Mouse (Mus musculus) intestine, embryonic 15.5 days (tissue): ENCODE measurements at regions not wholly inside any gene's neighbourhood (a gene's known extent, or its start where the extent isn't known, plus 50 kb on each side); places are given as distances from the start of the nearest gene placed in this dataset.
A peak's percentile ranks its signal among the peaks of the same experiment; 100 is the strongest.

ENCODE experiments used
- ATAC-seq: fragments of 200-750 bp; cut with Nextera tagmentation; 2 replicates; pipeline ENCODE4 v1.8.0; 2017; ENCODE audit warnings: moderate TSS enrichment, moderate library complexity
- H3K27ac ChIP-seq: fragments of 300-500 bp; sonication (generic); 2 replicates; pipeline ENCODE4 v1.5.1; 2015; ENCODE audit warnings: mild to moderate bottlenecking, inconsistent platforms
- H3K27me3 ChIP-seq: fragments of 300-500 bp; sonication (generic); replicated peaks from 2 replicates; pipeline ENCODE4 v1.6.1; 2015; ENCODE audit warnings: inconsistent platforms
- H3K36me3 ChIP-seq: fragments of 300-500 bp; sonication (generic); 2 replicates; pipeline ENCODE4 v1.6.1; 2015; ENCODE audit warnings: inconsistent platforms
- H3K4me1 ChIP-seq: fragments of 300-500 bp; sonication (generic); replicated peaks from 2 replicates; pipeline ENCODE4 v1.6.1; 2015; ENCODE audit warnings: inconsistent platforms
- H3K4me2 ChIP-seq: fragments of 300-500 bp; sonication (generic); replicated peaks from 2 replicates; pipeline ENCODE4 v1.6.1; 2015; ENCODE audit warnings: mild to moderate bottlenecking, inconsistent platforms
- H3K4me3 ChIP-seq: fragments of 300-500 bp; sonication (generic); replicated peaks from 2 replicates; pipeline ENCODE4 v1.5.1; 2015; ENCODE audit warnings: inconsistent platforms
- H3K9ac ChIP-seq: fragments of 300-500 bp; sonication (generic); 2 replicates; pipeline ENCODE4 v1.6.1; 2015; ENCODE audit warnings: inconsistent platforms
- H3K9me3 ChIP-seq: fragments of 300-500 bp; sonication (generic); 2 replicates; pipeline ENCODE4 v1.6.1; 2016; ENCODE audit warnings: inconsistent platforms
- WGBS: fragments of 180-500 bp; shearing (Covaris S2); methylation state at CpG from one replicate; pipeline ENCODE4 v1.1.7; 2015; 5-methylcytosine and 5-hydroxymethylcytosine counted together

- WGBS = 83% methylated on average over 4 of the region's 4 CpGs
- ATAC-seq = no peak
- H3K4me2 ChIP-seq = no peak overlapping the region
- H3K9me3 ChIP-seq = no peaks in the 10 kb centered on the region
- no peaks in the 10 kb centered on the region for H3K27me3 ChIP-seq
- H3K4me1 ChIP-seq = peaks cover 21% of the 10 kb centered on the region
- H3K4me3 ChIP-seq = no peak overlapping the region
- H3K9ac ChIP-seq = no peak overlapping the region
- H3K36me3 ChIP-seq = no peaks in the 10 kb centered on the region
- no peak overlapping the region for H3K27ac ChIP-seq
These were observed 74.0 kb upstream of the Sesn3 start for GRCm38 (mm10) chr9:14200852-14201251.

- H3K4me1 ChIP-seq = peaks cover 23% of the 10 kb centered on the region
- 0 out of 2 replicates have a peak overlapping the region, but pooled peaks have one; percentile 42 for H3K27ac ChIP-seq
- no peak for ATAC-seq
These were observed 72.1 kb upstream of the Sesn3 start for GRCm38 (mm10) chr9:14202551-14203306.

GRCm38 (mm10) chr9:14203307-14203695, 71.6 kb upstream of the Sesn3 start:
- H3K4me2 ChIP-seq = no peak overlapping the region
- peaks cover 23% of the 10 kb centered on the region for H3K4me1 ChIP-seq
- no peak overlapping the region for H3K4me3 ChIP-seq
- WGBS = 73% methylated on average over 2 of the region's 2 CpGs
- H3K36me3 ChIP-seq = no peaks in the 10 kb centered on the region
- H3K27ac ChIP-seq = 0 out of 2 replicates have a peak overlapping the region, but pooled peaks have one; percentile 42
- no peaks in the 10 kb centered on the region for H3K9me3 ChIP-seq
- ATAC-seq = no peak
- no peaks in the 10 kb centered on the region for H3K27me3 ChIP-seq
- no peak overlapping the region for H3K9ac ChIP-seq

More at GRCm38 (mm10) chr9:14202551-14203306, 72.1 kb upstream of the Sesn3 start:
- no peaks in the 10 kb centered on the region for H3K9me3 ChIP-seq
- H3K4me2 ChIP-seq = no peak overlapping the region
- H3K4me3 ChIP-seq = no peak overlapping the region
- WGBS = 69% methylated on average over 10 of the region's 10 CpGs
- no peak overlapping the region for H3K9ac ChIP-seq
- H3K36me3 ChIP-seq = no peaks in the 10 kb centered on the region
- H3K27me3 ChIP-seq = no peaks in the 10 kb centered on the region

GRCm38 (mm10) chr9:14203768-14204416, 71.0 kb upstream of the Sesn3 start:
- no peaks in the 10 kb centered on the region for H3K27me3 ChIP-seq
- no peak overlapping the region for H3K4me3 ChIP-seq
- H3K4me2 ChIP-seq = no peak overlapping the region
- H3K9me3 ChIP-seq = no peaks in the 10 kb centered on the region
- H3K4me1 ChIP-seq = peaks cover 23% of the 10 kb centered on the region
- H3K27ac ChIP-seq = no peak overlapping the region
- H3K9ac ChIP-seq = no peak overlapping the region
- H3K36me3 ChIP-seq = no peaks in the 10 kb centered on the region
- 69% methylated on average over 11 of the region's 11 CpGs for WGBS
- no peak for ATAC-seq

- H3K27me3 ChIP-seq = no peaks in the 10 kb centered on the region
- no peak for ATAC-seq
- no peak overlapping the region for H3K27ac ChIP-seq
- no peak overlapping the region for H3K4me2 ChIP-seq
- 72% methylated on average over 1 of the region's 1 CpGs for WGBS
- no peak overlapping the region for H3K4me3 ChIP-seq
- H3K9ac ChIP-seq = no peak overlapping the region
- H3K4me1 ChIP-seq = peaks cover 23% of the 10 kb centered on the region
- H3K36me3 ChIP-seq = no peaks in the 10 kb centered on the region
- H3K9me3 ChIP-seq = no peaks in the 10 kb centered on the region
These were observed 70.0 kb upstream of the Sesn3 start for GRCm38 (mm10) chr9:14204817-14205216.

GRCm38 (mm10) chr9:14206838-14207560, 67.9 kb upstream of the Sesn3 start:
- no peak overlapping the region for H3K9ac ChIP-seq
- H3K9me3 ChIP-seq = no peaks in the 10 kb centered on the region
- H3K4me1 ChIP-seq = peaks cover 8% of the 10 kb centered on the region; the same call in 1 of the 2 replicates
- no peak overlapping the region for H3K4me2 ChIP-seq
- 63% methylated on average over 16 of the region's 16 CpGs for WGBS
- H3K27me3 ChIP-seq = no peaks in the 10 kb centered on the region
- ATAC-seq = peak; percentile 26; the same call in 1 of the 2 replicates
- H3K27ac ChIP-seq = no peak overlapping the region
- no peak overlapping the region for H3K4me3 ChIP-seq
- H3K36me3 ChIP-seq = no peaks in the 10 kb centered on the region

- Histone ChIP-seq H3K36me3 (no peaks in the 10 kb centered on the region), H3K9me3 (no peaks in the 10 kb centered on the region), H3K9ac (no peak overlapping the region), H3K27ac (no peak overlapping the region), H3K4me2 (no peak overlapping the region), H3K27me3 (no peaks in the 10 kb centered on the region), H3K4me1 (peaks cover 8% of the 10 kb centered on the region; the same call in 1 of the 2 replicates), H3K4me3 (no peak overlapping the region)
- WGBS = 56% methylated on average over 3 of the region's 3 CpGs
- peak; percentile 44; the same call in 1 of the 2 replicates for ATAC-seq
These were observed 67.3 kb upstream of the Sesn3 start for GRCm38 (mm10) chr9:14207561-14207936.

GRCm38 (mm10) chr9:14213283-14213682, 61.6 kb upstream of the Sesn3 start:
- Histone ChIP-seq H3K27ac (no peak overlapping the region), H3K36me3 (no peaks in the 10 kb centered on the region), H3K4me1 (0 out of 2 replicates have a peak, but pooled peaks cover 6% of the 10 kb centered on the region), H3K9me3 (no peaks in the 10 kb centered on the region), H3K27me3 (no peaks in the 10 kb centered on the region), H3K4me2 (no peak overlapping the region), H3K4me3 (no peak overlapping the region), H3K9ac (no peak overlapping the region)
- 0 out of 2 replicates have a peak, but pooled peaks have one; percentile 9 for ATAC-seq
- WGBS = 62% methylated on average over 2 of the region's 2 CpGs

GRCm38 (mm10) chr9:14215171-14215782, 59.6 kb upstream of the Sesn3 start:
- Histone ChIP-seq H3K4me1 (0 out of 2 replicates have a peak, but pooled peaks cover 6% of the 10 kb centered on the region), H3K9me3 (no peaks in the 10 kb centered on the region), H3K4me3 (no peak overlapping the region), H3K4me2 (no peak overlapping the region), H3K27ac (no peak overlapping the region), H3K36me3 (no peaks in the 10 kb centered on the region), H3K27me3 (no peaks in the 10 kb centered on the region), H3K9ac (no peak overlapping the region)
- ATAC-seq = peak; percentile 92
- 39% methylated on average over 5 of the region's 5 CpGs for WGBS

- Histone ChIP-seq H3K4me3 (no peak overlapping the region), H3K27ac (no peak overlapping the region), H3K4me1 (0 out of 2 replicates have a peak, but pooled peaks cover 6% of the 10 kb centered on the region), H3K36me3 (no peaks in the 10 kb centered on the region), H3K9me3 (no peaks in the 10 kb centered on the region), H3K4me2 (no peak overlapping the region), H3K27me3 (no peaks in the 10 kb centered on the region), H3K9ac (no peak overlapping the region)
- ATAC-seq = peak; percentile 46
- WGBS = 65% methylated on average over 5 of the region's 5 CpGs
These were observed 58.9 kb upstream of the Sesn3 start for GRCm38 (mm10) chr9:14215961-14216360.

GRCm38 (mm10) chr9:14222936-14223335, 51.9 kb upstream of the Sesn3 start:
- Histone ChIP-seq H3K27me3 (no peaks in the 10 kb centered on the region), H3K27ac (no peak overlapping the region), H3K4me2 (no peak overlapping the region), H3K4me3 (no peak overlapping the region), H3K9me3 (no peaks in the 10 kb centered on the region), H3K36me3 (no peaks in the 10 kb centered on the region), H3K4me1 (no peaks in the 10 kb centered on the region), H3K9ac (no peak overlapping the region)
- WGBS = 49% methylated on average over 2 of the region's 2 CpGs
- ATAC-seq = no peak
